Mouse (Mus musculus): ENCODE measurements around the gene Cd300lg. TPM values are rescaled to one million over a fixed set of nuclear protein-coding genes. Genes with fewer than 3 reads are reported as not detected.

Gene Cd300lg
- polyA plus RNA-seq, 1 experiment from 2014 or later: 0.78 TPM

- 23% methylated on average over 13 of the region's 13 CpGs for WGBS
- Histone ChIP-seq H3K4me1 (peaks cover 14% of the 10 kb centered on the region; the same call in 1 of the 2 replicates), H3K9ac (peak overlapping the region; percentile 3; the same call in 1 of the 2 replicates), H3K9me3 (no peaks in the 10 kb centered on the region), H3K4me2 (replicated peaks) (0 out of 2 replicates have a peak overlapping the region, but pooled peaks have one; percentile 2), H3K36me3 (peaks cover 58% of the 10 kb centered on the region), H3K4me3 (no peak overlapping the region), H3K27ac (peak overlapping the region; percentile 48; the same call in 1 of the 2 replicates), H3K27me3 (no peaks in the 10 kb centered on the region)
- no peak for ATAC-seq (ENCODE audit: low FRiP score, low read depth)
Measured at GRCm38 (mm10) chr11:102010140-102010539, 31.2 kb upstream of the Cd300lg start.

- WGBS: 75% methylated on average over 8 of the region's 8 CpGs
- H3K9ac ChIP-seq: no peak overlapping the region
- no peak overlapping the region for H3K27ac ChIP-seq
- H3K27me3 ChIP-seq: no peaks in the 10 kb centered on the region
- ATAC-seq (ENCODE audit: low FRiP score, low read depth): no peak
- H3K36me3 ChIP-seq: peaks cover 53% of the 10 kb centered on the region
- no peak overlapping the region for H3K4me3 ChIP-seq
- H3K9me3 ChIP-seq: no peaks in the 10 kb centered on the region
- peaks cover 14% of the 10 kb centered on the region; the same call in 1 of the 2 replicates for H3K4me1 ChIP-seq
- H3K4me2 ChIP-seq (replicated peaks): no peak overlapping the region
Measured at GRCm38 (mm10) chr11:102011510-102011909, 29.8 kb upstream of the Cd300lg start.

- Histone ChIP-seq H3K36me3 (peaks cover 51% of the 10 kb centered on the region), H3K4me2 (replicated peaks) (no peak overlapping the region), H3K27ac (no peak overlapping the region), H3K4me3 (no peak overlapping the region), H3K9ac (no peak overlapping the region), H3K9me3 (no peaks in the 10 kb centered on the region), H3K4me1 (peaks cover 14% of the 10 kb centered on the region; the same call in 1 of the 2 replicates), H3K27me3 (no peaks in the 10 kb centered on the region)
- WGBS: 90% methylated on average over 8 of the region's 8 CpGs
- ATAC-seq (ENCODE audit: low FRiP score, low read depth): no peak
Measured at GRCm38 (mm10) chr11:102013201-102013600, 28.1 kb upstream of the Cd300lg start.

- Histone ChIP-seq H3K27ac (no peak overlapping the region), H3K4me3 (no peak overlapping the region), H3K36me3 (peaks cover 46% of the 10 kb centered on the region), H3K4me2 (replicated peaks) (no peak overlapping the region), H3K9me3 (no peaks in the 10 kb centered on the region), H3K4me1 (peaks cover 2% of the 10 kb centered on the region; the same call in 1 of the 2 replicates), H3K9ac (no peak overlapping the region), H3K27me3 (no peaks in the 10 kb centered on the region)
- 58% methylated on average over 6 of the region's 6 CpGs for WGBS
- no peak for ATAC-seq (ENCODE audit: low FRiP score, low read depth)
Measured at GRCm38 (mm10) chr11:102015472-102015871, 25.8 kb upstream of the Cd300lg start.

GRCm38 (mm10) chr11:102016136-102016535, 25.2 kb upstream of the Cd300lg start:
- ATAC-seq (ENCODE audit: low FRiP score, low read depth): no peak
- Histone ChIP-seq H3K4me1 (no peaks in the 10 kb centered on the region), H3K36me3 (peaks cover 46% of the 10 kb centered on the region), H3K4me2 (replicated peaks) (no peak overlapping the region), H3K9ac (no peak overlapping the region), H3K27me3 (no peaks in the 10 kb centered on the region), H3K27ac (no peak overlapping the region), H3K9me3 (no peaks in the 10 kb centered on the region), H3K4me3 (no peak overlapping the region)
- 76% methylated on average over 1 of the region's 1 CpGs for WGBS

- no peaks in the 10 kb centered on the region for H3K9me3 ChIP-seq
- H3K27me3 ChIP-seq: no peaks in the 10 kb centered on the region
- WGBS: 79% methylated on average over 9 of the region's 9 CpGs
- no peak overlapping the region for H3K9ac ChIP-seq
- peaks cover 30% of the 10 kb centered on the region for H3K36me3 ChIP-seq
- H3K4me2 ChIP-seq (replicated peaks): no peak overlapping the region
- H3K4me3 ChIP-seq: no peak overlapping the region
- no peaks in the 10 kb centered on the region for H3K4me1 ChIP-seq
- ATAC-seq (ENCODE audit: low FRiP score, low read depth): no peak
- no peak overlapping the region for H3K27ac ChIP-seq
Measured at GRCm38 (mm10) chr11:102019736-102020135, 21.6 kb upstream of the Cd300lg start.

GRCm38 (mm10) chr11:102021196-102021595, 20.1 kb upstream of the Cd300lg start:
- Histone ChIP-seq H3K9me3 (no peaks in the 10 kb centered on the region), H3K36me3 (peaks cover 25% of the 10 kb centered on the region), H3K27ac (no peak overlapping the region), H3K9ac (no peak overlapping the region), H3K4me2 (replicated peaks) (no peak overlapping the region), H3K4me3 (no peak overlapping the region), H3K4me1 (peaks cover 13% of the 10 kb centered on the region), H3K27me3 (no peaks in the 10 kb centered on the region)
- 52% methylated on average over 5 of the region's 5 CpGs for WGBS
- no peak for ATAC-seq (ENCODE audit: low FRiP score, low read depth)

GRCm38 (mm10) chr11:102023406-102023805, 17.9 kb upstream of the Cd300lg start:
- H3K27me3 ChIP-seq: no peaks in the 10 kb centered on the region
- H3K27ac ChIP-seq: no peak overlapping the region
- H3K4me2 ChIP-seq (replicated peaks): no peak overlapping the region
- peaks cover 24% of the 10 kb centered on the region for H3K4me1 ChIP-seq
- peaks cover 11% of the 10 kb centered on the region for H3K36me3 ChIP-seq
- H3K9ac ChIP-seq: no peak overlapping the region; the same call in 1 of the 2 replicates
- no peaks in the 10 kb centered on the region for H3K9me3 ChIP-seq
- H3K4me3 ChIP-seq: no peak overlapping the region
- WGBS: 86% methylated on average over 13 of the region's 13 CpGs
- no peak for ATAC-seq (ENCODE audit: low FRiP score, low read depth)

GRCm38 (mm10) chr11:102024084-102024758, 17.1 kb upstream of the Cd300lg start:
- Histone ChIP-seq H3K36me3 (peaks cover 8% of the 10 kb centered on the region), H3K4me3 (no peak overlapping the region), H3K4me2 (replicated peaks) (no peak overlapping the region), H3K27me3 (no peaks in the 10 kb centered on the region), H3K9me3 (no peaks in the 10 kb centered on the region), H3K27ac (no peak overlapping the region), H3K9ac (no peak overlapping the region), H3K4me1 (peaks cover 24% of the 10 kb centered on the region)
- WGBS: 80% methylated on average over 6 of the region's 6 CpGs
- ATAC-seq (ENCODE audit: low FRiP score, low read depth): no peak

- Histone ChIP-seq H3K27ac (no peak overlapping the region), H3K4me1 (peaks cover 24% of the 10 kb centered on the region), H3K27me3 (no peaks in the 10 kb centered on the region), H3K9ac (no peak overlapping the region), H3K4me3 (no peak overlapping the region), H3K4me2 (replicated peaks) (peak overlapping the region; percentile 82; the same call in 1 of the 2 replicates), H3K36me3 (peaks cover 8% of the 10 kb centered on the region), H3K9me3 (no peaks in the 10 kb centered on the region)
- ATAC-seq (ENCODE audit: low FRiP score, low read depth): no peak
- WGBS: 81% methylated on average over 4 of the region's 4 CpGs
Measured at GRCm38 (mm10) chr11:102024875-102025274, 16.4 kb upstream of the Cd300lg start.

GRCm38 (mm10) chr11:102025354-102025753, 16.0 kb upstream of the Cd300lg start:
- ATAC-seq (ENCODE audit: low FRiP score, low read depth): no peak
- Histone ChIP-seq H3K27me3 (no peaks in the 10 kb centered on the region), H3K9ac (no peak overlapping the region; the same call in 1 of the 2 replicates), H3K4me3 (peak overlapping the region; percentile 69; the same call in 1 of the 2 replicates), H3K9me3 (no peaks in the 10 kb centered on the region), H3K27ac (no peak overlapping the region), H3K36me3 (peaks cover 8% of the 10 kb centered on the region), H3K4me2 (replicated peaks) (peak overlapping the region; percentile 82), H3K4me1 (peaks cover 24% of the 10 kb centered on the region)
- WGBS: 38% methylated on average over 7 of the region's 7 CpGs

GRCm38 (mm10) chr11:102025991-102026660, 15.2 kb upstream of the Cd300lg start:
- peak overlapping the region; percentile 69 for H3K4me3 ChIP-seq
- H3K9me3 ChIP-seq: no peaks in the 10 kb centered on the region
- 0 out of 2 replicates have a peak, but pooled peaks cover 3% of the 10 kb centered on the region for H3K27me3 ChIP-seq
- peaks cover 8% of the 10 kb centered on the region for H3K36me3 ChIP-seq
- peak overlapping the region; percentile 52; the same call in 1 of the 2 replicates for H3K27ac ChIP-seq
- 3% methylated on average over 20 of the region's 23 CpGs for WGBS
- ATAC-seq (ENCODE audit: low FRiP score, low read depth): 0 out of 2 replicates have a peak, but pooled peaks have one; percentile 8
- H3K9ac ChIP-seq: peak overlapping the region; percentile 79
- H3K4me1 ChIP-seq: peaks cover 24% of the 10 kb centered on the region
- H3K4me2 ChIP-seq (replicated peaks): peak overlapping the region; percentile 82
